Mouse (Mus musculus) midbrain, postnatal 0 days (tissue): ENCODE measurements around the gene Phlpp1. TPM values are rescaled to one million over a fixed set of nuclear protein-coding genes. Genes with fewer than 3 reads are reported as not detected.

Experiments
- ATAC-seq: fragments of 200-750 bp; cut with Nextera tagmentation; 2 replicates; pipeline ENCODE4 v1.8.0; 2017; ENCODE audit warnings: moderate number of reproducible peaks, mild to moderate bottlenecking, moderate TSS enrichment, moderate library complexity; ENCODE audit not compliant: low FRiP score
- DNase-seq: peaks from one replicate; pipeline ENCODE4 v3.0.0-alpha.2; 2015; ENCODE audit warnings: low spot score
- H3K27ac ChIP-seq: fragments of 300-500 bp; sonication (generic); 2 replicates; pipeline ENCODE4 v1.5.1; 2014; ENCODE audit warnings: low read depth, mild to moderate bottlenecking, low read length, mixed read lengths
- H3K27me3 ChIP-seq: fragments of 300-500 bp; sonication (generic); 2 replicates; pipeline ENCODE4 v1.6.1; 2014; ENCODE audit warnings: low read length, control low read depth, mixed read lengths; ENCODE audit not compliant: insufficient read depth
- H3K36me3 ChIP-seq: fragments of 300-500 bp; sonication (generic); 2 replicates; pipeline ENCODE4 v1.6.1; 2014; ENCODE audit warnings: low read length, control low read depth, mixed read lengths; ENCODE audit not compliant: insufficient read depth
- H3K4me1 ChIP-seq: fragments of 300-500 bp; sonication (generic); 2 replicates; pipeline ENCODE4 v1.6.1; 2014; ENCODE audit warnings: mild to moderate bottlenecking, control low read depth, antibody characterized with exemption, low read length, mixed read lengths; ENCODE audit not compliant: insufficient read depth
- H3K4me2 ChIP-seq: fragments of 300-500 bp; sonication (generic); 2 replicates; pipeline ENCODE4 v1.6.1; 2014; ENCODE audit warnings: low read depth, mild to moderate bottlenecking, low read length, mixed read lengths; ENCODE audit not compliant: poor library complexity, severe bottlenecking
- H3K4me3 ChIP-seq: fragments of 300-500 bp; sonication (generic); 2 replicates; pipeline ENCODE4 v1.5.1; 2014; ENCODE audit warnings: low read depth, mild to moderate bottlenecking, low read length, moderate library complexity
- H3K9ac ChIP-seq: fragments of 300-500 bp; sonication (generic); replicated peaks from 2 replicates; pipeline ENCODE4 v1.6.1; 2014; ENCODE audit warnings: mild to moderate bottlenecking, low read length, moderate library complexity, mixed read lengths; ENCODE audit not compliant: poor library complexity, severe bottlenecking
- H3K9me3 ChIP-seq: fragments of 300-500 bp; sonication (generic); 2 replicates; pipeline ENCODE4 v1.6.1; 2016; ENCODE audit warnings: low read length, control low read depth
- CTCF ChIP-seq: IDR thresholded peaks from 2 replicates; pipeline ENCODE4 v1.5.1; 2016; ENCODE audit warnings: antibody characterized with exemption, mild to moderate bottlenecking
- WGBS: fragments of 180-500 bp; shearing (Covaris S2); extraction: QIAGEN DNeasy Blood & Tissue Kit; methylation state at CpG from one replicate; pipeline ENCODE4 v1.1.7; 2014; 5-methylcytosine and 5-hydroxymethylcytosine counted together
- polyA plus RNA-seq: library from polyadenylated mRNA; unstranded; fragments of >200 nt; fragmentation: Nextera tagmentation; extraction: Ambion mirVana; gene quantifications from 2 replicates; pipeline ENCODE4 v1.2.1, GENCODE M21; 2015
- total RNA-seq: library from RNA; depleted of rRNA; stranded (reverse); fragments of >200 nt; gene quantifications from 2 replicates; pipeline ENCODE4 v1.2.3, GENCODE M21; 2014

Gene Phlpp1
- total and polyA plus RNA-seq, 2 experiments from 2014 or later = 5.3 to 34.0 TPM

- H3K27ac ChIP-seq = no peak overlapping the region
- no peaks in the 10 kb centered on the region for H3K9me3 ChIP-seq
- H3K4me3 ChIP-seq = no peak overlapping the region
- TF ChIP-seq CTCF = no peak
- no peaks in the 10 kb centered on the region for H3K27me3 ChIP-seq
- no peak overlapping the region for H3K9ac ChIP-seq
- 0 out of 2 replicates have a peak, but pooled peaks cover 3% of the 10 kb centered on the region for H3K4me1 ChIP-seq
- DNase-seq (no peak), ATAC-seq (no peak)
- WGBS = 67% methylated on average over 5 of the region's 5 CpGs
- no peak overlapping the region for H3K4me2 ChIP-seq
- no peaks in the 10 kb centered on the region for H3K36me3 ChIP-seq
These were observed 1.7 kb upstream of the Phlpp1 start for GRCm38 (mm10) chr1:106169741-106170265.

GRCm38 (mm10) chr1:106172301-106172930 is 864 bp downstream of the Phlpp1 start:
- peak; percentile 6 for ATAC-seq
- peak; percentile 39 for DNase-seq

GRCm38 (mm10) chr1:106172931-106173371 is 1.4 kb downstream of the Phlpp1 start:
- H3K27me3 ChIP-seq = no peaks in the 10 kb centered on the region
- H3K4me3 ChIP-seq = peak overlapping the region; percentile 95
- peak overlapping the region; percentile 97 for H3K9ac ChIP-seq
- H3K27ac ChIP-seq = peak overlapping the region; percentile 98
- no peaks in the 10 kb centered on the region for H3K36me3 ChIP-seq
- ATAC-seq (no peak), DNase-seq (no peak)
- TF ChIP-seq CTCF = no peak
- no peaks in the 10 kb centered on the region for H3K9me3 ChIP-seq
- peaks cover 3% of the 10 kb centered on the region; the same call in 1 of the 2 replicates for H3K4me1 ChIP-seq
- peak overlapping the region; percentile 87 for H3K4me2 ChIP-seq
- under 1% methylated on average over 37 of the region's 47 CpGs for WGBS

More at GRCm38 (mm10) chr1:106172301-106172930, 864 bp downstream of the Phlpp1 start:
- Histone ChIP-seq H3K4me3 (peak overlapping the region; percentile 95), H3K36me3 (no peaks in the 10 kb centered on the region), H3K27ac (peak overlapping the region; percentile 98), H3K27me3 (no peaks in the 10 kb centered on the region), H3K4me2 (peak overlapping the region; percentile 87), H3K9me3 (no peaks in the 10 kb centered on the region), H3K9ac (peak overlapping the region; percentile 97), H3K4me1 (peaks cover 3% of the 10 kb centered on the region; the same call in 1 of the 2 replicates)
- no peak for TF ChIP-seq CTCF
- WGBS = under 1% methylated on average over 41 of the region's 77 CpGs

- Histone ChIP-seq H3K27ac (no peak overlapping the region), H3K9me3 (no peaks in the 10 kb centered on the region), H3K4me1 (peaks cover 3% of the 10 kb centered on the region; the same call in 1 of the 2 replicates), H3K4me2 (peak overlapping the region; percentile 87), H3K27me3 (no peaks in the 10 kb centered on the region), H3K4me3 (peak overlapping the region; percentile 95), H3K36me3 (no peaks in the 10 kb centered on the region), H3K9ac (peak overlapping the region; percentile 97)
- no peak for TF ChIP-seq CTCF
- no peak for DNase-seq
- WGBS = 25% methylated on average over 9 of the region's 9 CpGs
- no peak for ATAC-seq
These were observed 2.1 kb downstream of the Phlpp1 start for GRCm38 (mm10) chr1:106173621-106174156.

- peak overlapping the region; percentile 95 for H3K4me3 ChIP-seq
- ATAC-seq = no peak
These were observed 3.0 kb downstream of the Phlpp1 start for GRCm38 (mm10) chr1:106174598-106174997.

GRCm38 (mm10) chr1:106175360-106175759 is 3.8 kb downstream of the Phlpp1 start:
- Histone ChIP-seq H3K27ac (no peak overlapping the region), H3K36me3 (no peaks in the 10 kb centered on the region), H3K4me1 (peaks cover 3% of the 10 kb centered on the region; the same call in 1 of the 2 replicates), H3K27me3 (no peaks in the 10 kb centered on the region), H3K4me3 (peak overlapping the region; percentile 95), H3K9ac (0 out of 2 replicates have a peak overlapping the region, but pooled peaks have one; percentile 40), H3K4me2 (peak overlapping the region; percentile 44), H3K9me3 (no peaks in the 10 kb centered on the region)
- no peak for TF ChIP-seq CTCF
- WGBS = 38% methylated on average over 3 of the region's 3 CpGs
- DNase-seq (no peak), ATAC-seq (no peak)

More at GRCm38 (mm10) chr1:106174598-106174997, 3.0 kb downstream of the Phlpp1 start:
- TF ChIP-seq CTCF = no peak
- H3K4me2 ChIP-seq = peak overlapping the region; percentile 87
- 0 out of 2 replicates have a peak overlapping the region, but pooled peaks have one; percentile 19 for H3K9ac ChIP-seq
- peaks cover 3% of the 10 kb centered on the region; the same call in 1 of the 2 replicates for H3K4me1 ChIP-seq
- no peaks in the 10 kb centered on the region for H3K36me3 ChIP-seq
- no peak overlapping the region for H3K27ac ChIP-seq
- H3K27me3 ChIP-seq = no peaks in the 10 kb centered on the region
- no peaks in the 10 kb centered on the region for H3K9me3 ChIP-seq
- DNase-seq = no peak
